Mouse (Mus musculus) lung, adult 2 months (tissue): Measurements from ENCODE around the gene Rps10. TPM values are rescaled to one million over a fixed set of nuclear protein-coding genes. Genes with fewer than 3 reads are reported as not detected.
"Not testable (repeated sequence)": the region's sequence is repeated elsewhere in the genome, so short reads cannot be mapped to it uniquely, and the experiment has no call there.

Experiments
- DNase-seq: peaks from one replicate; pipeline ENCODE4 v3.0.0; 2022
- H3K4me1 ChIP-seq: fragments of 200-500 bp; 2 replicates; pipeline ENCODE4 v1.6.1; 2011; ENCODE audit warnings: low read length; ENCODE audit not compliant: control insufficient read depth, insufficient read depth
- H3K4me3 ChIP-seq: fragments of 200-500 bp; replicated peaks from 2 replicates; pipeline ENCODE3; 2011; ENCODE audit warnings: low read depth, mild to moderate bottlenecking, control low read depth, low read length; ENCODE audit errors: extremely low read depth
- CTCF ChIP-seq: fragments of 200-500 bp; IDR thresholded peaks from 2 replicates; pipeline ENCODE4 v1.5.1; 2011; ENCODE audit warnings: mild to moderate bottlenecking, low read length, control low read depth; ENCODE audit not compliant: insufficient read depth
- POLR2A ChIP-seq: fragments of 200-500 bp; IDR thresholded peaks from 2 replicates; pipeline ENCODE4 v1.6.1; 2011; ENCODE audit warnings: low read depth, mild to moderate bottlenecking, control low read depth, low read length, borderline replicate concordance; ENCODE audit errors: extremely low read depth
- WGBS: fragments of 180-500 bp; shearing (Covaris S2); methylation state at CpG from one replicate; pipeline ENCODE4 v1.1.7; 2018; 5-methylcytosine and 5-hydroxymethylcytosine counted together
- polyA plus RNA-seq: library from polyadenylated mRNA; depleted of rRNA; stranded (reverse); fragments of >200 nt; gene quantifications from 2 replicates; pipeline ENCODE4 v1.2.3, GENCODE M21; 2012

Gene Rps10
- polyA plus RNA-seq, 1 experiment = 803 TPM

GRCm38 (mm10) chr17:27645807-27646206 lies 9.3 kb upstream of the Rps10 start:
- DNase-seq = no peak
- 35% methylated on average over 7 of the region's 7 CpGs for WGBS
- Histone ChIP-seq H3K4me1 (no peaks in the 10 kb centered on the region), H3K4me3 (no peak overlapping the region)
- TF ChIP-seq POLR2A (no peak), CTCF (no peak)

- H3K4me1 ChIP-seq = no peaks in the 10 kb centered on the region
- no peak for TF ChIP-seq POLR2A
- TF ChIP-seq CTCF = 0 out of 2 replicates have a peak, but pooled peaks have one; percentile 1
- WGBS = 45% methylated on average over 2 of the region's 2 CpGs
- DNase-seq = no peak
- no peak overlapping the region for H3K4me3 ChIP-seq
These were observed 8.1 kb upstream of the Rps10 start for GRCm38 (mm10) chr17:27644572-27644971.

DNA sequence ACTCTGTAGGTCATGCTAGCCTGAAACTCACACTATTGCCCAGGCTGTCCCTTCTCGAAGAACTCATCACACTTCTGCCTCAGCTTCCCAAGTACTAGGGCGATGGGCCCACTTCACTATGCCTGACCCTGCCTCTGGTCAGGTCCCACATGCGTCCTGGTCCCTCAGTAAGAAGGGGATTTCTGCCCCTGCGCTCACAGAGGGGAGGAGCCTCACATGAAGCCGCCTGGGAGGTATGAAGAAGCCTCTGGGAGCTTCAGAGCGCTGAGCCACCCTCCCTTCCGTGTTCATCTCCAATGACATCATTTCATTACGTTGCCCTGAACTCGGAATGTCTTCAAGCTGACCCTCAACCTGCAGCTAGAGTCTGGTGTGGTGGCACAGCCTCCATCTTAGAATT lies 7.3 kb upstream of the Rps10 start:
- no peak for DNase-seq
- no peak overlapping the region for H3K4me3 ChIP-seq
- WGBS = 83% methylated on average over 9 of the region's 9 CpGs
- no peaks in the 10 kb centered on the region for H3K4me1 ChIP-seq
- TF ChIP-seq CTCF (no peak), POLR2A (no peak)

DNA sequence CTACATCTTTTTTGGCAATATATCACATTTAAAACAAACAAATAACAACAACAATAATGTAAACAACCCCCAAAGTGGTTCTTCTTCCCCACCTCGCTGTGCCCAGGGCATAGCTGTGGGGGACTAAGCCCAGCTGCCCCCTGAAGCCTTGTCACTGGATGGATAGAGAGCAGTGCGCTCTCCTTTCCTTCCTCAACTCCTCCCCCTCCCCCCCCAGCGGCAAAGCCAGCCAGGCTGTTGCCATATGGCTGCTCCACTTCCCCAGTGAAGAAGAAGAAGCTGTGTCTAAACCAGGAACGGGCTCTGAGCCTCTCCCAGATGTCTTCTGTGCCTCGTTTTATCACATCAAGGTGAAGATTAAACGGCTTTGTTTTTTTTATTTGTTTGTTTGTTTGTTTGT lies 6.6 kb upstream of the Rps10 start:
- 37% methylated on average over 6 of the region's 6 CpGs for WGBS
- TF ChIP-seq POLR2A = no peak
- TF ChIP-seq CTCF = no peak
- no peak for DNase-seq
- no peak overlapping the region for H3K4me3 ChIP-seq
- H3K4me1 ChIP-seq = no peaks in the 10 kb centered on the region

- TF ChIP-seq CTCF (no peak), POLR2A (no peak)
- Histone ChIP-seq H3K4me1 (no peaks in the 10 kb centered on the region), H3K4me3 (no peak overlapping the region)
- WGBS = 5% methylated on average over 12 of the region's 12 CpGs
- DNase-seq = no peak
These were observed 6.1 kb upstream of the Rps10 start for GRCm38 (mm10) chr17:27642491-27643062.

DNA sequence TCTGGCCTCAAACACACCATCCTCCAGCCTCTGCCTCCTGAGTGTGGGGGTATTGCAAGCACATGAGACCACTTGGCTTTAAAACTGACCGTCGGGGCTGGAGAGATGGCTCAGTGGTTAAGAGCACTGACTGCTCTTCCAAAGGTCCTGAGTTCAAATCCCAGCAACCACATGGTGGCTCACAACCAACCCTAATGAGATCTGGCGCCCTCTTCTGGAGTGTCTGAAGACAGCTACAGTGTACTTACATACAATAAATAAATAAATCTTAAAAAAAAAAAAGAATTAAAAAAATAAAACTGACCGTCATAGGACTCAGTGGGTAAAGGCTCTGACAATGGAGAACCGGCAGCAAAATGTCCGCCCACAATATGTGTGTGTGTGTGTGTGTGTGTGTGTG lies 3.4 kb upstream of the Rps10 start:
- WGBS = 90% methylated on average over 6 of the region's 6 CpGs
- not testable (repeated sequence) for DNase-seq, H3K4me1 ChIP-seq, H3K4me3 ChIP-seq

- WGBS = 83% methylated on average over 20 of the region's 20 CpGs
- Histone ChIP-seq H3K4me3 (no peak overlapping the region), H3K4me1 (peaks cover 4% of the 10 kb centered on the region; the same call in 1 of the 2 replicates)
- DNase-seq = no peak
- TF ChIP-seq CTCF (peak; percentile 38), POLR2A (no peak)
These were observed 2.5 kb upstream of the Rps10 start for GRCm38 (mm10) chr17:27638921-27639332.

GRCm38 (mm10) chr17:27637333-27637732 lies 864 bp upstream of the Rps10 start:
- WGBS = 51% methylated on average over 9 of the region's 9 CpGs
- no peak for TF ChIP-seq POLR2A
- no peak for TF ChIP-seq CTCF
- Histone ChIP-seq H3K4me1 (peaks cover 9% of the 10 kb centered on the region; the same call in 1 of the 2 replicates), H3K4me3 (no peak overlapping the region)
- DNase-seq = no peak

DNA sequence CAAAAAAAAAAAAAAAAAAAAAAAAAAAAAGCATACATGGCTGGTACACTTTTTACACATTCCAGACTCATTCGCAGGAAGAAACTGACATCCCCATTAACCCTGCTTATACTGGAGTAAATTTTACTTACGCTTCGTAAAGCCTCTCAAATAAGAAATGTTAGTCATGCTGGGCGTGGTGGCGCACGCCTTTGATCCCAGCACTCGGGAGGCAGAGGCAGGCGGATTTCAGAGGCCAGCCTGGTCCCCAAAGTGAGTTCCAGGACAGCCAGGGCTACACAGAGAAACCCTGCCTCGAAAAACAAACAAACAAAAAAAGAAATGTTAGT lies 930 bp downstream of the Rps10 start:
- peak overlapping the region; percentile 73 for H3K4me3 ChIP-seq
- 27% methylated on average over 9 of the region's 9 CpGs for WGBS
- not testable (repeated sequence) for DNase-seq, H3K4me1 ChIP-seq

DNA sequence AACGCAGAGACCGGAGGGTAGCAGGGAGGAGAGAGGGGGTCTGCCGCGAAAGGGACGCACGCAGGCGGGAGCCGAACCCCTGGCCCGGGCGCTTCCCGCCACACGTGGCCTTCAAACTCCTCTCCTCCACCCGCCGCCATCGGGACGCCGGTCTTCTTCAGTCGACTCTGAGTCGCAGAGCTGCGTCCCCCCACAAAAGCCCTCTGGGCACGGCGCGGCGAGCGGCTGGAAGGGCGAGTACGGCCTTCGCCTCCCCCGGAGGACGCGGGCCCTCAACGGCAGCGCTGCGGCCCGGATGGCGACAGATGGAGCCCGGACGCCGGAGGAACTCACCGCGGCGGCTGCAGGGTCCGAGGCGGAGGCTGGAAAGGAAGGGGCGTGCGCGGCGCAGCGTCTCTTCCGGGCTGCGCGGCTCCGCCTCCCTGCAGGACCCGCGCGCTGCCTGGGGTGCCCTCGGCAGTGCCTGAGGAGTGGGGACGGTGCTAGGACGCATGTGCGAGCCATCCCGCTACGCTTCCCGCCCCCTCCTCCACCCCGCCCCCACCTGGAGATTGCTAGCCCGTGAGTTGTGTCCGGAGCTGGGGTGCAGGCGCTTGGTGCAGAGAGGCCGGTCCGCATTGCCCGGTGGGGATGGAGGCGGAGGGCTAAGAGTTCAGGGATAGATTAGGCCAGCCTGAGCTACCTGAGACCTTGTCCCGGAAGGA lies 1.4 kb downstream of the Rps10 start, which contains the start of gene RPS10-NUDT3:
RPS10-NUDT3 (minus strand) TSS at position 352 of the 704 bp plus-strand sequence.
- peak; percentile 86 for DNase-seq
- TF ChIP-seq CTCF = no peak
- TF ChIP-seq POLR2A = peak; percentile 81
- Histone ChIP-seq H3K4me1 (peaks cover 9% of the 10 kb centered on the region; the same call in 1 of the 2 replicates), H3K4me3 (peak within 1 kb of the TSS; percentile 73)
- WGBS = under 1% methylated on average over 72 of the region's 72 CpGs
